Mouse (Mus musculus) limb, embryonic 12.5 days (tissue): ENCODE results near the gene Spata18. TPM values are rescaled to one million over a fixed set of nuclear protein-coding genes. Genes with fewer than 3 reads are reported as not detected.

Experiments
- ATAC-seq: fragments of 200-750 bp; cut with Nextera tagmentation; 2 replicates; pipeline ENCODE4 v1.8.0; 2017; ENCODE audit warnings: low read depth, moderate TSS enrichment; ENCODE audit not compliant: insufficient number of reproducible peaks, insufficient read depth, low FRiP score, low TSS enrichment
- H3K27ac ChIP-seq: fragments of 300-500 bp; sonication (generic); 2 replicates; pipeline ENCODE4 v1.5.1; 2016; ENCODE audit warnings: mild to moderate bottlenecking, moderate library complexity
- H3K27me3 ChIP-seq: fragments of 300-500 bp; sonication (generic); 2 replicates; pipeline ENCODE4 v1.6.1; 2016; ENCODE audit warnings: mild to moderate bottlenecking, moderate library complexity
- H3K36me3 ChIP-seq: fragments of 300-500 bp; sonication (generic); 2 replicates; pipeline ENCODE4 v1.6.1; 2016; ENCODE audit warnings: mild to moderate bottlenecking, moderate library complexity
- H3K4me1 ChIP-seq: fragments of 300-500 bp; sonication (generic); replicated peaks from 2 replicates; pipeline ENCODE4 v1.6.1; 2016
- H3K4me2 ChIP-seq: fragments of 300-500 bp; sonication (generic); 2 replicates; pipeline ENCODE4 v1.6.1; 2016; ENCODE audit warnings: mild to moderate bottlenecking, moderate library complexity
- H3K4me3 ChIP-seq: fragments of 300-500 bp; sonication (generic); replicated peaks from 2 replicates; pipeline ENCODE4 v1.5.1; 2016; ENCODE audit warnings: mild to moderate bottlenecking
- H3K9ac ChIP-seq: fragments of 300-500 bp; sonication (generic); replicated peaks from 2 replicates; pipeline ENCODE4 v1.6.1; 2016; ENCODE audit warnings: mild to moderate bottlenecking, moderate library complexity
- H3K9me3 ChIP-seq: fragments of 300-500 bp; sonication (generic); 2 replicates; pipeline ENCODE4 v1.6.1; 2016; ENCODE audit warnings: mild to moderate bottlenecking, moderate library complexity
- WGBS: fragments of 180-500 bp; shearing (Covaris S2); methylation state at CpG from one replicate; pipeline ENCODE4 v1.1.7; 2016; 5-methylcytosine and 5-hydroxymethylcytosine counted together
- polyA plus RNA-seq: library from polyadenylated mRNA; unstranded; fragments of >200 nt; fragmentation: Nextera tagmentation; extraction: Ambion mirVana; gene quantifications from 2 replicates; pipeline ENCODE4 v1.2.1, GENCODE M21; 2016

Spata18 gene
- polyA plus RNA-seq, 1 experiment from 2014 or later, result 1.9 TPM

DNA sequence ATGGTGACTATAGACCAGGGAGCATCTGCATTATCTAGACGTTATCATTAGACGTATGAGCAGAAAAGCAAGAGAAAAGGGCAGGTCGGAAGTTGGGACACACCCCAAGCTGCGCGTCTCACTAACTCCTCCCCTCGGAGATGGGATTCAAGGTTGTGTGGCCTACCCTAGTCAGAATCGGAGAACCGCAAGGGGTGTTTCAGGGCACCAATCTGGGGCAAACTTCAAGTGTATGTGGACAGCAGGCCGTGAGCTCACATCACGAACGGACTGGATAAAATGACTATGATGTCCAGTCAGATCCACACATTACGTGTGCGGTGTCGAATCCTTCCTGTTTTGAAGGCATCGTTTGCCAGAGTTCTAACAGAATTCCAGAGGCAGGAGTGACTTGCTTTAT, 23.2 kb upstream of the Spata18 start:
- Histone ChIP-seq H3K27ac (no peak overlapping the region), H3K27me3 (no peaks in the 10 kb centered on the region; the same call in 1 of the 2 replicates), H3K4me1 (no peaks in the 10 kb centered on the region), H3K4me2 (no peak overlapping the region), H3K9me3 (no peaks in the 10 kb centered on the region), H3K36me3 (no peaks in the 10 kb centered on the region; the same call in 1 of the 2 replicates), H3K9ac (no peak overlapping the region), H3K4me3 (no peak overlapping the region)
- no peak for ATAC-seq
- WGBS, result 75% methylated on average over 15 of the region's 15 CpGs

- Histone ChIP-seq H3K36me3 (peaks cover 18% of the 10 kb centered on the region), H3K27me3 (no peaks in the 10 kb centered on the region; the same call in 1 of the 2 replicates), H3K27ac (no peak overlapping the region), H3K4me1 (no peaks in the 10 kb centered on the region), H3K4me3 (no peak overlapping the region), H3K4me2 (no peak overlapping the region), H3K9ac (no peak overlapping the region), H3K9me3 (peaks cover 6% of the 10 kb centered on the region)
- ATAC-seq, result no peak
- WGBS, result 86% methylated on average over 5 of the region's 5 CpGs
Measured at GRCm38 (mm10) chr5:73630141-73630540, 21.0 kb upstream of the Spata18 start.

DNA sequence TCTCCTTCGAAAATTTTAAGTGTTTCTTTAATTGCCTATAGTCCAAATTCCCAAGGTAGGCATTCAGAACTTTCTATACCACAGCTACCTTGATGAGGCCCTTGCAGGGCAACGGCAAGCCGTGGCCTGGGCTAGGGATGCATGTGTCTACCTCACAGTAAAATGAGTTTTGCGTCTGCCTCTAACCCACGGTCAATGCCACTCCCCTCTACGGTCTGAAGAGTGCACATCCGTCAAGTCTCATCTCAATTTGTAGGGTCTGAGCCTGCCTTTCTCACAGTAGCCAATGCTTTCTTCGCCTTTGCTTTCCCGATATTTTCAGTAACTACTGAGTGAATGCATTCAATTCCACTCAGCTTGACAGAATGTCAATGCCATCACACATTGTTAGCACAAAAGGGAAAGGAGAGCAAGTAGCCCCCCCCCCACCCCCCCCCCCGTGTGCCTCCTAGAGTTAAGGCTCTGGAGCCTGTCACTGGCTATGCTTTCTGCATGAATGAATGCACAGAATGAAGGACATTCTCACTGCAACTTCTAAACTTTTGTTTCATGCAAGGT, 20.1 kb upstream of the Spata18 start:
- Histone ChIP-seq H3K36me3 (peaks cover 26% of the 10 kb centered on the region), H3K9me3 (peaks cover 6% of the 10 kb centered on the region), H3K4me2 (no peak overlapping the region), H3K4me1 (no peaks in the 10 kb centered on the region), H3K4me3 (no peak overlapping the region), H3K27ac (no peak overlapping the region), H3K27me3 (no peaks in the 10 kb centered on the region; the same call in 1 of the 2 replicates), H3K9ac (no peak overlapping the region)
- ATAC-seq, result no peak
- WGBS, result 85% methylated on average over 10 of the region's 10 CpGs

DNA sequence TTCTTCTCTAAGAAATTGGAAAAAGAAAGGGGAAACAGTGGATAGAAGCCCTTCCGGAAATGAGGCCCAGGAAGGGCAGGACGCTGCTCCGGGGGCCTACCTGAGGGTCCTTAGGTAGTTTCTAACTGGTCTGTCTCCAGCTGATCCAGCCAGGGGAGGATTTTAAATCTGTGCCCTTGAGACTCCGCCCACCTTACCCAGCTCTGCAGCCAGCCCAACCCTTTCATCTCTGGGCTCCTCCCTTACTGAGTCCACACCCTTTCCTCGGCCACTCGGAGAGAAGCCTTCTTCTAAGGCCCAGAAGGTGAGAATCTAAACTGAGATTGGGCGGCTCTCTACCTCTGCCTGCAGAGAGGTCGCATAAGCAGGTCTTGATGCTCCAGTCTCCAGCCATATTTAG, 18.9 kb upstream of the Spata18 start, which contains the start of gene Lrrc66:
Gene Lrrc66 (minus strand): TSS at position 236 of the 400 bp plus-strand sequence.
- H3K4me3 ChIP-seq, result no peak within 1 kb of the TSS
- H3K27ac ChIP-seq, result no peak within 1 kb of the TSS
- no peak within 1 kb of the TSS for H3K4me2 ChIP-seq
- peaks cover 38% of the 10 kb centered on the region for H3K36me3 ChIP-seq
- no peaks in the 10 kb centered on the region for H3K4me1 ChIP-seq
- WGBS, result 75% methylated on average over 8 of the region's 8 CpGs
- H3K9ac ChIP-seq, result no peak within 1 kb of the TSS
- H3K27me3 ChIP-seq, result no peaks in the 10 kb centered on the region; the same call in 1 of the 2 replicates
- H3K9me3 ChIP-seq, result peaks cover 6% of the 10 kb centered on the region
- no peak for ATAC-seq

DNA sequence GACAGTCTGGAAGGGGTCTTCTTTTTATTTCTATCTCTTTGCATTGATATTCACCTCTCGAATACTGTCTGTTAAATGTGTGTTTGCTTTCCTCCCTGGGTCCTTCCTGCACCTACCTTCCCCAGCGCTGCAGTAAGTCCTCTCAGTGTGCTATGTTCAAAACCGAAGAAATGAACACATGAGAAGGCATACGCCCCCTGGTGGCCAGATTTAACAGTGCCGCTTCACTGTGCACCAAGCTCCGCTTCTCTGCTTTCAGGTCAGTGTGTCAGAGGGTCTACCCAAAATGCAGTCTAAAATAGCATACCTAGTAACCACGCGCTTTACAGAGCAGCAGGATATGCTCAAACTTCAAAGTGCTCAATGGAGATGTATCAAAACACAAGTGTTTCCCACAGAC, 18.0 kb upstream of the Spata18 start:
- 62% methylated on average over 8 of the region's 8 CpGs for WGBS
- Histone ChIP-seq H3K9me3 (peaks cover 6% of the 10 kb centered on the region), H3K4me3 (no peak overlapping the region), H3K36me3 (peaks cover 38% of the 10 kb centered on the region), H3K27me3 (no peaks in the 10 kb centered on the region), H3K4me1 (no peaks in the 10 kb centered on the region), H3K4me2 (no peak overlapping the region), H3K9ac (no peak overlapping the region), H3K27ac (no peak overlapping the region)
- ATAC-seq, result no peak

GRCm38 (mm10) chr5:73637337-73638107, 13.7 kb upstream of the Spata18 start:
- 47% methylated on average over 8 of the region's 8 CpGs for WGBS
- peaks cover 72% of the 10 kb centered on the region for H3K36me3 ChIP-seq
- ATAC-seq, result 0 out of 2 replicates have a peak, but pooled peaks have one; percentile 6

DNA sequence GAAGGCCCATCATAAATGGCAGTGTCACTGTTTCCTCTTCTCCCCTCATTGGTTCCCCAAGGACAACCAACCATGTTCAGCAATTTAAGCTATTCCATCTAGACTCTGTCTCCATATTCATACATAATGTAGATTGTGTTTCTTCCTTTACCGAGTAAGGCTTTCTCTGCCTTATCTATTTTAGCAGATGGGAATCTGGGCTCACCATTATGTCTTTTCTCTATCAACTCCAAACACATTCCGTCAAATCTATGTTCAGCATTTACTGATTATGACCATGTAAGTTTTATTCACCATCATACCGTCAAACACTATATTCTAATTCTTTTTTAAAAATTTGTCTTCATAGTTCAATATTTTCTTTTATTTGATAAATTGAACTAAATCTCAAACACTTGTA, 10.1 kb upstream of the Spata18 start:
- 0 out of 2 replicates have a peak, but pooled peaks cover 1% of the 10 kb centered on the region for H3K4me1 ChIP-seq
- H3K27me3 ChIP-seq, result no peaks in the 10 kb centered on the region
- H3K4me2 ChIP-seq, result no peak overlapping the region
- no peak for ATAC-seq
- 88% methylated on average over 3 of the region's 3 CpGs for WGBS
- H3K27ac ChIP-seq, result no peak overlapping the region
- H3K4me3 ChIP-seq, result no peak overlapping the region
- no peak overlapping the region for H3K9ac ChIP-seq
- peaks cover 57% of the 10 kb centered on the region for H3K36me3 ChIP-seq
- no peaks in the 10 kb centered on the region for H3K9me3 ChIP-seq

More at GRCm38 (mm10) chr5:73637337-73638107, 13.7 kb upstream of the Spata18 start:
- Histone ChIP-seq H3K9me3 (peaks cover 6% of the 10 kb centered on the region), H3K4me1 (no peaks in the 10 kb centered on the region), H3K9ac (0 out of 2 replicates have a peak overlapping the region, but pooled peaks have one; percentile 0), H3K4me2 (no peak overlapping the region), H3K27ac (no peak overlapping the region), H3K4me3 (no peak overlapping the region), H3K27me3 (no peaks in the 10 kb centered on the region)

GRCm38 (mm10) chr5:73642091-73642490, 9.1 kb upstream of the Spata18 start:
- no peak for ATAC-seq
- H3K27ac ChIP-seq, result no peak overlapping the region
- 0 out of 2 replicates have a peak, but pooled peaks cover 3% of the 10 kb centered on the region for H3K27me3 ChIP-seq
- H3K9me3 ChIP-seq, result no peaks in the 10 kb centered on the region
- no peak overlapping the region for H3K4me2 ChIP-seq
- H3K36me3 ChIP-seq, result peaks cover 47% of the 10 kb centered on the region
- H3K4me1 ChIP-seq, result peaks cover 11% of the 10 kb centered on the region
- no peak overlapping the region for H3K4me3 ChIP-seq
- 79% methylated on average over 4 of the region's 4 CpGs for WGBS
- no peak overlapping the region for H3K9ac ChIP-seq

- ATAC-seq, result peak; percentile 80
Measured at GRCm38 (mm10) chr5:73647261-73647900, 3.8 kb upstream of the Spata18 start, which contains the start of gene Sgcb. TSS of gene Sgcb (minus strand) at chr5:73647790.

DNA sequence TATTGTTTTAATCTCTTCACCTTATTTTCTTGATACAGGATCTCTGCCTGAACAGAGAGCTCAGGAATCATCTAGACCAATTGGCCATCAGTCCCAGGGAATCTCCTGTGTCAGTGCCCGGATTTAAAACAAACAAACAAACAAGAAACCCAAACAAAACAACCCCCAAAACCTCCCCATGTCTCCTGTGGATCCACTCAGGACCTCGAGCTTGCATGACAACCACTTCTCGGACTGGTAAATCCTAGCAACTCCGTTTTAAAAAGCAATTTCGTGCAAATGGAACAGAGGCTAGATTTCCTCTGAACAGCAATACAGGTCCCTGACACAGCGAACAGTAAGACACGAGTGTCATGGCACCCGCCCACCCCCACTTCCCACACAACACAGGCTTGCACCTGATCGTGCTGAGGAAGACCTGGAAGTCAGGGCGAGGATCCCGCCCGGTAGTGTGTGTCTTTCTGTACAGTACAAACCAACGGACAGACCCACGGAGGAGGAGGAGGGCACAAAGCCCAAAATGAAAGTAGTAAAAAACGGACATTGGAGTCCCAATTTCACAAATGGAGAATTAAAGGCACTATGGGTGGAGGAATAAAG, 714 bp upstream of the Spata18 start:
- no peak overlapping the region for H3K27ac ChIP-seq
- no peak for ATAC-seq
- H3K4me1 ChIP-seq, result peaks cover 43% of the 10 kb centered on the region
- H3K4me2 ChIP-seq, result peak overlapping the region; percentile 98
- H3K9ac ChIP-seq, result peak overlapping the region; percentile 58; the same call in 1 of the 2 replicates
- 2% methylated on average over 15 of the region's 15 CpGs for WGBS
- no peaks in the 10 kb centered on the region for H3K9me3 ChIP-seq
- peaks cover 56% of the 10 kb centered on the region for H3K27me3 ChIP-seq
- H3K4me3 ChIP-seq, result peak overlapping the region; percentile 55
- H3K36me3 ChIP-seq, result no peaks in the 10 kb centered on the region

More at GRCm38 (mm10) chr5:73647261-73647900, 3.8 kb upstream of the Spata18 start, which contains the start of gene Sgcb:
- Histone ChIP-seq H3K27ac (peak within 1 kb of the TSS; percentile 70; the same call in 1 of the 2 replicates), H3K4me3 (peak within 1 kb of the TSS; percentile 90), H3K4me1 (peaks cover 39% of the 10 kb centered on the region), H3K9me3 (no peaks in the 10 kb centered on the region), H3K36me3 (peaks cover 13% of the 10 kb centered on the region), H3K4me2 (peak within 1 kb of the TSS; percentile 83), H3K9ac (peak within 1 kb of the TSS; percentile 78), H3K27me3 (peaks cover 50% of the 10 kb centered on the region)
- under 1% methylated on average over 55 of the region's 62 CpGs for WGBS

GRCm38 (mm10) chr5:73651855-73652201, 649 bp downstream of the Spata18 start:
- WGBS, result 0% methylated on average over 4 of the region's 4 CpGs

More at GRCm38 (mm10) chr5:73651855-73652201, 649 bp downstream of the Spata18 start:
- no peaks in the 10 kb centered on the region for H3K36me3 ChIP-seq
- peak overlapping the region; percentile 55 for H3K4me3 ChIP-seq
- peaks cover 35% of the 10 kb centered on the region for H3K4me1 ChIP-seq
- H3K4me2 ChIP-seq, result peak overlapping the region; percentile 98
- peak overlapping the region; percentile 58; the same call in 1 of the 2 replicates for H3K9ac ChIP-seq
- no peaks in the 10 kb centered on the region for H3K9me3 ChIP-seq
- no peak overlapping the region for H3K27ac ChIP-seq
- peaks cover 53% of the 10 kb centered on the region for H3K27me3 ChIP-seq
- no peak for ATAC-seq
